Mouse (Mus musculus) liver, embryonic 14.5 days (tissue): Measurements from ENCODE around the gene Sprr2a1.
"Not testable (repeated sequence)": the region's sequence is repeated elsewhere in the genome, so short reads cannot be mapped to it uniquely, and the experiment has no call there.

ENCODE experiments used
- CTCF ChIP-seq: IDR thresholded peaks from 2 replicates; pipeline ENCODE4 v1.5.1; 2016; ENCODE audit warnings: antibody characterized with exemption, low read depth, control low read depth
- EP300 ChIP-seq: IDR thresholded peaks from 2 replicates; pipeline ENCODE4 v1.6.1; 2016; ENCODE audit warnings: antibody characterized with exemption, low read depth

DNA sequence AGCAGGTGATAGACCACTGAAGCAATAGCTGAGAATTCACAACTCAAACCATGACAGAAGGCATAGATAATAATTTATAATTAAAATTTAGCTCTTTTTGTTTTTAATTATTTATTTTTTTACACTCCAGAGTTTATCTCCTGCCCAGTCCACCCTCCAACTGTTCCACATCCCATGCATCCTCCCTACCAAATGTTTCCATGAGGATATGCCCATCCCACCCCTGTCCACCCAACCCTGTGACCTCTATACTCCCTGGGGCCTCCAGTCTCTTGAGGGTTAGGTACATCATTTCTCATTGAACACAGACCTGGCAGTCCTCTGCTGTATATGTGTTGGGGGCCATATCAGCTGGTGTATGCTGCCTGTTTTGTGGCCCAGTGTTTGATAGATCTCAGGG is 42.9 kb downstream of the Sprr2a1 start:
- not testable (repeated sequence) for TF ChIP-seq CTCF, EP300
